Mouse (Mus musculus) gastrocnemius, adult 2 months (tissue): Measurements from ENCODE around the gene 3100002H09Rik. TPM values are rescaled to one million over a fixed set of nuclear protein-coding genes. Genes with fewer than 3 reads are reported as not detected.

ENCODE experiments used
- DNase-seq: peaks from one replicate; pipeline ENCODE4 v3.0.0; 2022
- H3K27ac ChIP-seq: fragments of 200-600 bp; 2 replicates; pipeline ENCODE4 v1.8.1; 2022; ENCODE audit warnings: mild to moderate bottlenecking
- H3K4me3 ChIP-seq: fragments of 200-600 bp; 2 replicates; pipeline ENCODE4 v1.8.1; 2022; ENCODE audit warnings: mild to moderate bottlenecking, moderate library complexity
- CTCF ChIP-seq: fragments of 200-600 bp; IDR thresholded peaks from 2 replicates; pipeline ENCODE4 v1.8.1; 2022; ENCODE audit warnings: antibody characterized with exemption, mild to moderate bottlenecking, moderate library complexity
- intact Hi-C: fragments of 180-260 bp; cut with DNase I; formaldehyde crosslinking; loops from one replicate; pipeline ENCODE4 v1.15.1; 2025
- total RNA-seq, 2 experiments: library from RNA; stranded (reverse); gene quantifications; 2 replicates each; pipeline ENCODE4 v1.2.3; 2021

3100002H09Rik gene
- total RNA-seq, 2 experiments from 2014 or later: not detected

- peak; percentile 33 for DNase-seq
- intact Hi-C loops: no loop called here
Measured at GRCm38 (mm10) chr4:124633281-124633680, 22.7 kb upstream of the 3100002H09Rik start.

GRCm38 (mm10) chr4:124632856-124633255, 22.3 kb upstream of the 3100002H09Rik start:
- DNase-seq: no peak
- TF ChIP-seq CTCF: no peak
- intact Hi-C loops: no loop called here
- no peak overlapping the region for H3K4me3 ChIP-seq
- H3K27ac ChIP-seq: no peak overlapping the region

More at GRCm38 (mm10) chr4:124633281-124633680, 22.7 kb upstream of the 3100002H09Rik start:
- Histone ChIP-seq H3K4me3 (no peak overlapping the region), H3K27ac (no peak overlapping the region)
- TF ChIP-seq CTCF: no peak

GRCm38 (mm10) chr4:124631456-124631855, 20.9 kb upstream of the 3100002H09Rik start:
- no peak overlapping the region for H3K4me3 ChIP-seq
- H3K27ac ChIP-seq: no peak overlapping the region
- intact Hi-C loops: no loop called here
- no peak for TF ChIP-seq CTCF
- DNase-seq: no peak

GRCm38 (mm10) chr4:124626836-124627235, 16.2 kb upstream of the 3100002H09Rik start:
- intact Hi-C loops: no loop called here
- Histone ChIP-seq H3K27ac (no peak overlapping the region), H3K4me3 (no peak overlapping the region)
- no peak for TF ChIP-seq CTCF
- no peak for DNase-seq

GRCm38 (mm10) chr4:124624111-124624581, 13.5 kb upstream of the 3100002H09Rik start:
- intact Hi-C loops: no loop called here
- no peak overlapping the region for H3K27ac ChIP-seq
- no peak overlapping the region for H3K4me3 ChIP-seq
- no peak for DNase-seq
- TF ChIP-seq CTCF: no peak

GRCm38 (mm10) chr4:124622566-124622965, 12.0 kb upstream of the 3100002H09Rik start:
- TF ChIP-seq CTCF: no peak
- no peak overlapping the region for H3K27ac ChIP-seq
- intact Hi-C loops: no loop called here
- DNase-seq: no peak
- H3K4me3 ChIP-seq: no peak overlapping the region

GRCm38 (mm10) chr4:124621406-124621805, 10.8 kb upstream of the 3100002H09Rik start:
- H3K27ac ChIP-seq: no peak overlapping the region
- DNase-seq: no peak
- no peak overlapping the region for H3K4me3 ChIP-seq
- intact Hi-C loops: no loop called here
- TF ChIP-seq CTCF: no peak

GRCm38 (mm10) chr4:124618599-124618998, 8.0 kb upstream of the 3100002H09Rik start:
- intact Hi-C loops: no loop called here
- no peak for DNase-seq
- no peak overlapping the region for H3K27ac ChIP-seq
- no peak for TF ChIP-seq CTCF
- no peak overlapping the region for H3K4me3 ChIP-seq

- intact Hi-C loops: no loop called here
- H3K27ac ChIP-seq: no peak overlapping the region
- H3K4me3 ChIP-seq: no peak overlapping the region
- no peak for DNase-seq
- no peak for TF ChIP-seq CTCF
Measured at GRCm38 (mm10) chr4:124616636-124617035, 6.0 kb upstream of the 3100002H09Rik start.

GRCm38 (mm10) chr4:124615986-124616385, 5.4 kb upstream of the 3100002H09Rik start:
- TF ChIP-seq CTCF: no peak
- no peak overlapping the region for H3K27ac ChIP-seq
- H3K4me3 ChIP-seq: no peak overlapping the region
- DNase-seq: no peak
- intact Hi-C loops: no loop called here

- no peak overlapping the region for H3K27ac ChIP-seq
- intact Hi-C loops: no loop called here
- no peak for TF ChIP-seq CTCF
- no peak overlapping the region for H3K4me3 ChIP-seq
- DNase-seq: no peak
Measured at GRCm38 (mm10) chr4:124615406-124615960, 4.9 kb upstream of the 3100002H09Rik start.

- no peak for DNase-seq
- TF ChIP-seq CTCF: no peak
- intact Hi-C loops: no loop called here
- no peak overlapping the region for H3K4me3 ChIP-seq
- no peak overlapping the region for H3K27ac ChIP-seq
Measured at GRCm38 (mm10) chr4:124614189-124614588, 3.6 kb upstream of the 3100002H09Rik start.

- DNase-seq: no peak
- no peak overlapping the region for H3K4me3 ChIP-seq
- no peak overlapping the region for H3K27ac ChIP-seq
- intact Hi-C loops: no loop called here
- no peak for TF ChIP-seq CTCF
Measured at GRCm38 (mm10) chr4:124611768-124612167, 1.2 kb upstream of the 3100002H09Rik start.

- no peak for TF ChIP-seq CTCF
- DNase-seq: no peak
- intact Hi-C loops: no loop called here
- Histone ChIP-seq H3K27ac (no peak overlapping the region), H3K4me3 (no peak overlapping the region)
Measured at GRCm38 (mm10) chr4:124610066-124610465, 537 bp downstream of the 3100002H09Rik start.
